Mouse (Mus musculus) activated CD4-positive, CD25-positive, alpha-beta regulatory T cell, adult 4 months (primary cell): ENCODE data around the gene Zfp292. TPM values are rescaled to one million over a fixed set of nuclear protein-coding genes. Genes with fewer than 3 reads are reported as not detected.

ENCODE experiments used
- ATAC-seq: one replicate; pipeline ENCODE4 v1.8.0; 2017
- polyA plus RNA-seq, 2 experiments: library from polyadenylated mRNA; unstranded; fragments of 100-300 nt; shearing (Covaris generic); gene quantifications; one replicate each; pipeline ENCODE4 v1.2.1; 2017

Gene Zfp292
- polyA plus RNA-seq, 2 experiments from 2014 or later = 21.7 TPM

GRCm38 (mm10) chr4:34882291-34882769 is 430 bp downstream of the Zfp292 start:
- ATAC-seq = peak; percentile 33

- ATAC-seq = no peak
These were observed 909 bp downstream of the Zfp292 start for GRCm38 (mm10) chr4:34881851-34882250.

- peak; percentile 69 for ATAC-seq
These were observed 1.7 kb downstream of the Zfp292 start for GRCm38 (mm10) chr4:34880921-34881650.

DNA sequence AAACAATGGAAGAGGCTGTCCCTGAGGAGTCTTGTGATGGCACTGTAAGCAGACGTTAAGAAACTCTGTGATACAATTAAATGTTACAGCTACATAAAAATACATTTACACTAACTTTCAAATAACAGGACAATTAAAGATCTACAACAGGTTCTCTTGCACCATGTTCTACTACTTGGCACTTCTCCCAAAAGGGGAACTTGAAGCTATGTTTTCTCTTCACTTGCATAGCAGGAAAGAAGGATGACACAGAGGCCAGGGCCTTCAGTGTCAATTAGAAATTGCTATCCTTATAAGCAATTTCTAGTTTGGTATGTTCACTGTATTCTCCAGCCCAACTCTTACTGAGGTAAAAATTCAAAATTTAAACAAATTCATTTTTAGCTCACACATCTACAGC is 8.5 kb downstream of the Zfp292 start:
- ATAC-seq = no peak

- no peak for ATAC-seq
These were observed 9.8 kb downstream of the Zfp292 start for GRCm38 (mm10) chr4:34872896-34873495.

- ATAC-seq = no peak
These were observed 12.9 kb downstream of the Zfp292 start for GRCm38 (mm10) chr4:34869813-34870212.

DNA sequence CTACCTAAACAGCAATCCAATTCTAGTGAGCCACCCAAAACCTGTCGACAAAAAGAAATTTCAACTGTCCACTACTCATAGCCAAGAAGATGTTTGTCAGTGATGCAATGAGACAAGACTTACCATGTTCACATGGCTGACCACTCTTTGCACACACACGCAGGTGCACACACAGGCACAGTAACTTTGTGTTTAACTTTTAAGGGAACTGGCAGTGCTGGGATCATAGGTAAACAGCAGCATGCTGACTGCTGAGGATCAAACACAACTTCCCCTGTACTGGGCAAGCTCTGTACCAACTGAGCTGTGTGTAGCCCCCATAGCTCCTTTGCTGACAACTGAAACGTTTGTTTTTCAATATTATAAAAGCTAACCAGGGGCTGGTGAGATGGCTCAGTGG is 21.3 kb downstream of the Zfp292 start:
- no peak for ATAC-seq

DNA sequence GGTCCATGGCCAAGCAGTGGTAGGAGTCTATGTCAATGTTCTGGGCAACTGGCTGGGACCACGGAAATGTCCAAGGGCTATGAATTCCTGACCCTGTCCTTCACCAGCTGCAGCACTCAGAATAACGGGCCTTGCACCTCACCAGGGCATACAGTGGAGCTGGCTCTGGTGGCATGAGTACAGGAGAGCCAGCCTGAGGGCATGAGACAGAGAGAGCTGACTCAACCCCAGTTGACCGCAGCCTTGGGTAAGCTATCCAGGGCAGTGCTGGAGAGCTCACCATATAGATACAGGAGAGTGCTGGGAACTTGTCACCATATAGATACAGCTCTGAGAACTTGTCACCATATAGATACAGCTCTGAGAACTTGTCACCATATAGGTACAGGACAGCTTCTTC is 23.3 kb downstream of the Zfp292 start:
- no peak for ATAC-seq

- no peak for ATAC-seq
These were observed 23.9 kb downstream of the Zfp292 start for GRCm38 (mm10) chr4:34858903-34859302.

DNA sequence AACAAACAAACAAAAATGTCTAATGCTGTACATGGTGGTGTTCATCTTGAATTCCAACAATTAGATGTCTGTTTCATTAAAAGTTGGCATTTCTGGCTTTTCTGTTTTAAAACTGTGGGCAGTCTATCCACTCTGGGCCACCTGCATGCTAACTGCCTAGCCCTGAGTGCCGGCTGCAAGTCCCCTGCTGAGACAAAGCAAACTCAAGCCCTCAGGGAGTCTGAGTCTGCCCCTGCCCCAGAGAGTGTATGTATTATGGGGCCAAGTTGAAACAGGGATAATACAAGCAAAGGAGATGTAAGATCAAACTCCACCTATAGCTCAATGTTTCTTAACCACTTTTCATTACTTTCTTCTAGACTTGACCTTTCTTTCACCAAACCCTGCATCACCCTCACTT is 26.8 kb downstream of the Zfp292 start:
- ATAC-seq = no peak

GRCm38 (mm10) chr4:34852051-34852450 is 30.7 kb downstream of the Zfp292 start:
- no peak for ATAC-seq

DNA sequence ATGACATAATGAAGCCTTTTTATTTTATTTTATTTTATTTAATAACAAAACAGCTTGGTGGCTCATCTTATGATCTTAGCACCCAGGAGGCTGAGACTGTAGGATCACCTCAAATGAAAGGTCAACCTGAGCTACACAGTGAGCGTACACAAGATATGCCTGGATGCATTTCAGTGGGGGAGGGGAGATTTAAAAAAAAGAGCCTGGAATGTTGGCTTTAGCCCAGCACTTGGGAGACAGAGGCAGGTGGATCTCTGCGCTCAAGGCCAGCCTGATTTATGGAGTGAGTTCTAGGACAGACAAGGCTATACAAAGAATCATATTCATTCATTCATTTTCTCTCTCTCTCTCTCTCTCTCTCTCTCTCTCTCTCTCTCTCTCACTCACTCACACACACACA is 32.6 kb downstream of the Zfp292 start:
- ATAC-seq = no peak

- ATAC-seq = peak; percentile 44
These were observed 35.0 kb downstream of the Zfp292 start for GRCm38 (mm10) chr4:34847679-34848309.

GRCm38 (mm10) chr4:34843839-34844238 is 38.9 kb downstream of the Zfp292 start:
- ATAC-seq = no peak

- no peak for ATAC-seq
These were observed 39.9 kb downstream of the Zfp292 start for GRCm38 (mm10) chr4:34842826-34843225.

GRCm38 (mm10) chr4:34831496-34831895 is 51.3 kb downstream of the Zfp292 start:
- ATAC-seq = no peak

- no peak for ATAC-seq
These were observed 53.3 kb downstream of the Zfp292 start for GRCm38 (mm10) chr4:34829456-34829855.

GRCm38 (mm10) chr4:34823901-34824300 is 58.9 kb downstream of the Zfp292 start:
- no peak for ATAC-seq

DNA sequence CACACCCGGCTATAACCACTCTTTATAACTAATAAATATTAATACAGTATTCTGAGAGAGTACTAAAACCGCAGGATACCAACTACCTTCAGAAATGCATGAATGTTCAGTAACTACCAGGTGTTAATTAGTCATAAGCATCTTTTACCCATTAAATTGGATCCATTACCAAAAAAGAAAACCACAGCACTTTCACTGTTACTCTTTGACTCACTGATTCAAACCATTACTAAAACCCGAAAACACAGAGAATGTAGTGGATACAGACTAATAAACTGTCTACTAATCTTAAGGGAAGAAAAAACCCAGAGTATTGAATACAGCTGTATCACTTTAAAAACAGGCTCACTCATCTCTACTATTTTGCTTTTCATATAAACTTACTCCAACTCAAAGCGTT is 62.9 kb downstream of the Zfp292 start:
- no peak for ATAC-seq

DNA sequence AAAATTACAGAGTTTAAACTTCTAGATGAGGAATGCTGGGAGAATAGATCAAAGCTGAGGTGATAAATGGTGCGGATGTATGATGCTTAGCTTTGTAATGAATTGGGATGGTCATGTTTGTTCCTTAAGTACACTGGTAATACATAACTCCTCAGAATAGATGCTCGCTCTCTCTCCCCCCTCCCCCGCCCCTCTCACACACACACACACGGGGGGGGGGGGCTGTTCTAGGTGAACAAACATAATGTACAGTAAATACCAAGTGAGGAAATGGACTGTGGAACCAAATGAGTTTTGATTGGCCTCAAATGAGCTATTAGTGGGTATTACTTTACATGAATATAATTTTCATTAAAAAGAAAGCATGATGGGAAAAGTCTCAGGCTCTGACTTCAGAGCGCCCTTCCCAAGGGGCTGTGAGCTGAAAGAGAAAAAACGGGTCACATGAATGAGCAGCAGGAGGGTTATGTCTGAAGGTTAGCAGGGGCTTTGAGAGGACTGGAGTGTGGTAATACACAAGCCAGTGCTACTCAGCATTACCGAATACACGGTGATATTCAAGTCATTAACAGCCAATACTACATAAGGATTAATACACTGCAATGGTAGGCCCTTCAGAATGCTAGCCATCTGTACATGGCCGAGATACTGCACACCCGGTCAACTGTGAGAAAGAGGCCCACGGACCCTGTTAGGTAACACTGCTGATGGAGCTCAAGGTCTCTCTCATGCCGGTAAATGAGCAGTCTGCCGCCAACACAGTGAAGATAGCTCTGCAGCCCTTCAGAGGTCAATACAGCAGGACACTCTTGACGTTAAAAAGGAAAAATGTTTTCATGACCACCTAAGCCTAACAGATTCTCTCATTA is 81.4 kb downstream of the Zfp292 start:
- ATAC-seq = no peak

GRCm38 (mm10) chr4:34798005-34798404 is 84.8 kb downstream of the Zfp292 start:
- ATAC-seq = no peak

DNA sequence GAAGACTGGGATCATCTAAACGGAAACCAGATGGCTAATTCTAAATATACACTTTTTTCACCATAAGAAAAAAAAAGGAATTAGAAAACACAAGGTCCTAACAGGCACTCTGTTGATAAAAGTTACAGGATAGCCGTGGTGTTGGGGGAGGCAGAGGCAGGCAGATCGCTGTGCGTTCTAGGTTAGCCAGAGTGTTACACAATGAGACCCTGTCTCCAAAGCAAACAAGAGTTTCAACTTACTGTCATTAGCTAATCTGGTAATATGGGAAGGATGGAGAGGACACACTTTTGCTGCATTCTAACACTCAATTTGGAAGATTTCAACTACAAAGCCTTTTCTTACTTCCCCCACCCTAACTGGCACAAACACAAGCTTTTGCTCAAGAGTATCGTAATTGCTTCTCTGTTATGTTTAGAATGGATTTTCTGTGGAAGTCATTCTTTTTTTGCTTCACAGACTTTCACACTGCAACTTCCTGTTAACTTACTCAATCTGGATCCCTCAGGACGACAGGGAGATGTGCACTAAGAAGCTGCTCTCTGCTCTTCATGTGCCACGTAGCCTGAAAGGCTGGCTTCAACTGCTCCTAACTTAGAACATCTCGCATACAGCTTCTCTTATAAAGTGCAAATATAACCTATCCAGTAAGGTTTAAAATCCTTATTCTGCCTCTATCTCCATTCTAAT is 85.3 kb downstream of the Zfp292 start:
- ATAC-seq = no peak
